Comparison of ENCODE assay signal across 13 mouse cellular contexts in genomic region chr1:190669099-190669498, GRCm38 (mm10).
DNase-seq lines count a peak whose midpoint lies in the region; ATAC-seq and TF ChIP-seq lines count a peak whose summit lies in the region.
"Had no signal": no experiment of that assay in that cellular context is flagged by ENCODE, and none has a peak within 500 bp of the region (broad histone marks: within the 10 kb centered on the region; RNA-seq: fewer than 3 reads in every experiment).

No protein-coding gene starts in this region.

- H3K9ac ChIP-seq in kidney, postnatal 0 days (ENCODE audit: low read depth, low read length): no peak overlapping the region
- no peak overlapping the region for H3K9ac ChIP-seq in embryonic facial prominence, embryonic 11.5 days (replicated peaks; ENCODE audit: low read length)
- H3K9ac ChIP-seq in hindbrain, postnatal 0 days (replicated peaks; ENCODE audit: low read length): no peak overlapping the region
- H3K9ac ChIP-seq: neural tube, embryonic 13.5 days had no signal

- H3K27me3 ChIP-seq in kidney, postnatal 0 days (ENCODE audit: insufficient read depth, low read length): no peaks in the 10 kb centered on the region
- no peaks in the 10 kb centered on the region for H3K27me3 ChIP-seq in embryonic facial prominence, embryonic 11.5 days (ENCODE audit: control insufficient read depth, insufficient read depth, low read length)
- H3K27me3 ChIP-seq in hindbrain, postnatal 0 days (ENCODE audit: insufficient read depth, low read length): no peaks in the 10 kb centered on the region
- H3K27me3 ChIP-seq: neural tube, embryonic 13.5 days had no signal

- H3K4me3 ChIP-seq in kidney, postnatal 0 days (replicated peaks; ENCODE audit: low read depth, low read length): no peak overlapping the region
- no peak overlapping the region for H3K4me3 ChIP-seq in embryonic facial prominence, embryonic 11.5 days (ENCODE audit: low read depth, low read length)
- H3K4me3 ChIP-seq in hindbrain, postnatal 0 days (ENCODE audit: low read length): no peak overlapping the region
- H3K4me3 ChIP-seq: neural tube, embryonic 13.5 days had no signal

- no peak for TF ChIP-seq CTCF in kidney, postnatal 0 days (IDR thresholded peaks at IDR 0.05; ENCODE audit: low read depth)
- no peak for TF ChIP-seq CTCF in hindbrain, postnatal 0 days (IDR thresholded peaks at IDR 0.05; ENCODE audit: low read depth)

- no peak overlapping the region for H3K27ac ChIP-seq in kidney, postnatal 0 days
- peak overlapping the region; percentile 35; the same call in 1 of the 2 replicates for H3K27ac ChIP-seq in embryonic facial prominence, embryonic 11.5 days (replicated peaks; ENCODE audit: low read depth, low read length)
- H3K27ac ChIP-seq in hindbrain, postnatal 0 days: no peak overlapping the region
- H3K27ac ChIP-seq: neural tube, embryonic 13.5 days had no signal

- H3K4me2 ChIP-seq in kidney, postnatal 0 days (ENCODE audit: low read length): no peak overlapping the region
- no peak overlapping the region for H3K4me2 ChIP-seq in embryonic facial prominence, embryonic 11.5 days (ENCODE audit: low read depth, low read length)
- no peak overlapping the region for H3K4me2 ChIP-seq in hindbrain, postnatal 0 days (ENCODE audit: low read depth, low read length)
- H3K4me2 ChIP-seq: neural tube, embryonic 13.5 days had no signal

- no peaks in the 10 kb centered on the region for H3K4me1 ChIP-seq in kidney, postnatal 0 days (replicated peaks; ENCODE audit: insufficient read depth, low read length)
- no peaks in the 10 kb centered on the region for H3K4me1 ChIP-seq in embryonic facial prominence, embryonic 11.5 days (ENCODE audit: control insufficient read depth, insufficient read depth, low read length)
- H3K4me1 ChIP-seq in hindbrain, postnatal 0 days (ENCODE audit: insufficient read depth, low read length): no peaks in the 10 kb centered on the region

- ATAC-seq in kidney, postnatal 0 days (replicated peaks; ENCODE audit: low FRiP score, low read depth): no peak
- ATAC-seq in embryonic facial prominence, embryonic 11.5 days (replicated peaks; ENCODE audit: insufficient number of reproducible peaks, low FRiP score, low TSS enrichment, low read depth): no peak
- ATAC-seq in hindbrain, postnatal 0 days: no peak

- intact Hi-C loops in heart, postnatal 14 days (cut with DNase I): no loop called here

- H3K9me3 ChIP-seq in kidney, postnatal 0 days (replicated peaks; ENCODE audit: low read length): no peaks in the 10 kb centered on the region
- H3K9me3 ChIP-seq in embryonic facial prominence, embryonic 11.5 days (replicated peaks; ENCODE audit: control insufficient read depth, low read length): no peaks in the 10 kb centered on the region
- no peaks in the 10 kb centered on the region for H3K9me3 ChIP-seq in hindbrain, postnatal 0 days (ENCODE audit: low read length)
- H3K9me3 ChIP-seq: neural tube, embryonic 13.5 days had no signal

- WGBS in kidney, postnatal 0 days: 62% methylated on average over 10 of the region's 10 CpGs
- WGBS in embryonic facial prominence, embryonic 11.5 days: 57% methylated on average over 10 of the region's 10 CpGs
- WGBS in hindbrain, postnatal 0 days: 70% methylated on average over 10 of the region's 10 CpGs

- DNase-seq in kidney, postnatal 0 days (ENCODE audit: low spot score): peak; percentile 44
- no peak for DNase-seq in kidney, adult 9 months
- DNase-seq in embryonic facial prominence, embryonic 11.5 days (ENCODE audit: low spot score): peak; percentile 40
- DNase-seq in heart, adult 9 months (ENCODE audit: low spot score in 2 of 2): peak; percentile 29 to 56
- DNase-seq in heart, postnatal 14 days: peak; percentile 13 to 36
- no peak for DNase-seq in hindbrain, postnatal 0 days (ENCODE audit: low spot score)
- no peak for DNase-seq in thymus, postnatal 0 days (ENCODE audit: low spot score)
- DNase-seq: adrenal gland, postnatal 36 days; kidney, postnatal 14 days; layer of hippocampus, postnatal 36 days; lung, adult 18-20 months; retina, postnatal 1 day had no signal

- no peaks in the 10 kb centered on the region for H3K36me3 ChIP-seq in kidney, postnatal 0 days (ENCODE audit: insufficient read depth, low read length)
- H3K36me3 ChIP-seq in embryonic facial prominence, embryonic 11.5 days (replicated peaks; ENCODE audit: control insufficient read depth, insufficient read depth, low read depth, low read length): no peaks in the 10 kb centered on the region
- no peaks in the 10 kb centered on the region for H3K36me3 ChIP-seq in hindbrain, postnatal 0 days (ENCODE audit: insufficient read depth, low read length)
- H3K36me3 ChIP-seq: neural tube, embryonic 13.5 days had no signal

Comparison
In these comparisons a context has a peak if more than half of its experiments do, and no peak if none do; other contexts are left out.
1. DNase-seq: peak in kidney, postnatal 0 days (single experiment), embryonic facial prominence, embryonic 11.5 days (single experiment), heart, adult 9 months (2 of 2) and heart, postnatal 14 days (2 of 2); none in kidney, adult 9 months (single experiment), hindbrain, postnatal 0 days (single experiment) and thymus, postnatal 0 days (single experiment).